Mouse (Mus musculus) brain, embryonic 14.5 days (tissue): Measurements from ENCODE around the gene Lemd2.

Experiments
- CTCF ChIP-seq: fragments of 200-500 bp; IDR thresholded peaks from 2 replicates; pipeline ENCODE4 v1.5.1; 2012; ENCODE audit warnings: inconsistent platforms, mild to moderate bottlenecking, moderate library complexity, borderline replicate concordance; ENCODE audit not compliant: insufficient read depth, insufficient read length; ENCODE audit errors: extremely low read depth
- POLR2A ChIP-seq: fragments of 200-500 bp; IDR thresholded peaks from 2 replicates; pipeline ENCODE4 v1.6.1; 2012; ENCODE audit warnings: mild to moderate bottlenecking, inconsistent platforms, borderline replicate concordance; ENCODE audit not compliant: poor library complexity, insufficient read depth, insufficient read length, severe bottlenecking; ENCODE audit errors: extremely low read depth

DNA sequence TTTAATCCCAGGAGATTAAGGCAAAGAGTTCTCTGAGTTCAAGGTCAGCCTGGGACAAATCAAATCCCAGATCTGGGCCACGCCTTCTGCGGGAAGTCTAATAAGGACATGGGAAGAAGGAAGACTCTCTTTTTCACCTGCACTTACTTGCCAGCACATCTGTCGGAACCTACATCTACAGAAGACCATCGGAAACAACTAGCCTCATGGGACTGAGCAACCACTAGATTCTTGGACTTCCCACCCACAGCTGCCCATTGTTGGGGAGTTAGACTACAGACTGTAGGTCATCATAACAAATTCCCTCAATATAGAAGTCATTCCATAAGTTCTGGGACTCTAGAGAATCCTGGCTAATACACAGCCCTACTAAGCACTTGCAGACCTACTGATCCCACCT lies 35.7 kb downstream of the Lemd2 start:
- TF ChIP-seq CTCF (no peak), POLR2A (no peak)
